In genomic region chr5:144303071-144303470, GRCm38 (mm10) we compare ENCODE assay signal across 32 mouse cellular contexts.
"Had no signal": no experiment of that assay in that cellular context is flagged by ENCODE, and none has a peak within 500 bp of the region (broad histone marks: within the 10 kb centered on the region; RNA-seq: fewer than 3 reads in every experiment).

No protein-coding gene starts in this region.

- DNase-seq: left cerebral cortex, postnatal 4 days; liver; liver, embryonic 13.5 days; liver, postnatal 0 days; lung, adult 18-20 months; lung, adult 2 months; lung, embryonic 14.5 days; lung, postnatal 10 days; lung, postnatal 14 days; lung, postnatal 36 days; lung, postnatal 4 days; midbrain, embryonic 14.5 days had no signal

- H3K4me1 ChIP-seq: limb, embryonic 10.5 days; limb, embryonic 12.5 days; limb, embryonic 13.5 days; limb, embryonic 15.5 days; liver, embryonic 12.5 days; liver, embryonic 13.5 days; liver, embryonic 15.5 days; lung, embryonic 15.5 days; megakaryocyte, embryonic 14.5 days; midbrain, embryonic 10.5 days; midbrain, embryonic 12.5 days; midbrain, embryonic 13.5 days; midbrain, embryonic 15.5 days; neural tube, embryonic 12.5 days had no signal

- H3K27ac ChIP-seq: limb, embryonic 10.5 days; limb, embryonic 12.5 days; limb, embryonic 13.5 days; limb, embryonic 15.5 days; liver, embryonic 12.5 days; liver, embryonic 13.5 days; liver, embryonic 14.5 days; liver, embryonic 15.5 days; lung, embryonic 15.5 days; macrophage; midbrain, embryonic 10.5 days; midbrain, embryonic 12.5 days; midbrain, embryonic 13.5 days; midbrain, embryonic 15.5 days; neural tube, embryonic 12.5 days had no signal

- H3K9me3 ChIP-seq: limb, embryonic 10.5 days; limb, embryonic 12.5 days; limb, embryonic 13.5 days; limb, embryonic 15.5 days; liver, embryonic 12.5 days; liver, embryonic 13.5 days; liver, embryonic 15.5 days; lung, embryonic 15.5 days; megakaryocyte, embryonic 14.5 days; midbrain, embryonic 10.5 days; midbrain, embryonic 12.5 days; midbrain, embryonic 13.5 days; midbrain, embryonic 15.5 days; neural tube, embryonic 12.5 days had no signal

- ATAC-seq: liver, embryonic 12.5 days; liver, postnatal 0 days; lung, postnatal 0 days; midbrain, embryonic 13.5 days; midbrain, embryonic 15.5 days; midbrain, embryonic 16.5 days had no signal

- H3K9ac ChIP-seq: limb, embryonic 12.5 days; limb, embryonic 13.5 days; limb, embryonic 15.5 days; liver, embryonic 12.5 days; liver, embryonic 13.5 days; liver, embryonic 14.5 days; liver, embryonic 15.5 days; liver, postnatal 0 days; lung, embryonic 14.5 days; lung, embryonic 15.5 days; midbrain, embryonic 12.5 days; midbrain, embryonic 13.5 days; midbrain, embryonic 15.5 days; neural tube, embryonic 12.5 days had no signal

- H3K4me3 ChIP-seq: limb, embryonic 10.5 days; limb, embryonic 12.5 days; limb, embryonic 13.5 days; limb, embryonic 15.5 days; liver, embryonic 12.5 days; liver, embryonic 13.5 days; liver, embryonic 15.5 days; lung, embryonic 15.5 days; megakaryocyte, embryonic 14.5 days; midbrain, embryonic 10.5 days; midbrain, embryonic 12.5 days; midbrain, embryonic 13.5 days; midbrain, embryonic 15.5 days; myocyte; neural tube, embryonic 12.5 days had no signal

- H3K4me2 ChIP-seq: limb, embryonic 12.5 days; limb, embryonic 13.5 days; limb, embryonic 15.5 days; liver, embryonic 11.5 days; liver, embryonic 12.5 days; liver, embryonic 13.5 days; liver, embryonic 15.5 days; lung, embryonic 14.5 days; lung, embryonic 15.5 days; midbrain, embryonic 11.5 days; midbrain, embryonic 12.5 days; midbrain, embryonic 13.5 days; midbrain, embryonic 15.5 days; neural tube, embryonic 12.5 days had no signal

- H3K36me3 ChIP-seq: limb, embryonic 10.5 days; limb, embryonic 12.5 days; limb, embryonic 13.5 days; limb, embryonic 15.5 days; liver, embryonic 12.5 days; liver, embryonic 13.5 days; liver, embryonic 15.5 days; lung, embryonic 15.5 days; midbrain, embryonic 10.5 days; midbrain, embryonic 12.5 days; midbrain, embryonic 13.5 days; midbrain, embryonic 15.5 days; neural tube, embryonic 12.5 days had no signal

- H3K27me3 ChIP-seq: limb, embryonic 12.5 days; limb, embryonic 13.5 days; limb, embryonic 15.5 days; liver, embryonic 12.5 days; liver, embryonic 13.5 days; liver, embryonic 15.5 days; lung, embryonic 15.5 days; midbrain, embryonic 12.5 days; midbrain, embryonic 13.5 days; midbrain, embryonic 15.5 days; neural tube, embryonic 12.5 days had no signal
